Mouse (Mus musculus) frontal cortex, adult 2 months (tissue): ENCODE data around the gene Tram2. TPM values are rescaled to one million over a fixed set of nuclear protein-coding genes. Genes with fewer than 3 reads are reported as not detected.

Experiments
- DNase-seq, 2 experiments: peaks; one replicate each; pipeline ENCODE4 v3.0.0; 2022; ENCODE audit warnings: low spot score in 1 of 2; ENCODE audit errors: extremely low spot score in 1 of 2
- polyA plus RNA-seq: library from polyadenylated mRNA; depleted of rRNA; stranded (reverse); fragments of >200 nt; gene quantifications from 2 replicates; pipeline ENCODE4 v1.2.3, GENCODE M21; 2012

Gene Tram2
- polyA plus RNA-seq, 1 experiment, result 1.4 TPM

GRCm38 (mm10) chr1:21026534-21026933, 52.5 kb downstream of the Tram2 start:
- no peak for DNase-seq

GRCm38 (mm10) chr1:21025203-21025602, 53.8 kb downstream of the Tram2 start:
- no peak for DNase-seq

- no peak for DNase-seq
Measured at GRCm38 (mm10) chr1:21023101-21023500, 55.9 kb downstream of the Tram2 start.

GRCm38 (mm10) chr1:21014463-21014862, 64.6 kb downstream of the Tram2 start:
- peak in 1 of 2 experiments; percentile 36 for DNase-seq

GRCm38 (mm10) chr1:21010282-21010800, 68.7 kb downstream of the Tram2 start:
- DNase-seq, result no peak

- no peak for DNase-seq
Measured at GRCm38 (mm10) chr1:21008891-21009290, 70.1 kb downstream of the Tram2 start.

- DNase-seq, result no peak
Measured at GRCm38 (mm10) chr1:21007941-21008701, 70.9 kb downstream of the Tram2 start.

- no peak for DNase-seq
Measured at GRCm38 (mm10) chr1:21006775-21007174, 72.3 kb downstream of the Tram2 start.

GRCm38 (mm10) chr1:21004596-21004995, 74.4 kb downstream of the Tram2 start:
- no peak for DNase-seq

- DNase-seq, result no peak
Measured at GRCm38 (mm10) chr1:21002246-21003142, 76.5 kb downstream of the Tram2 start.

- no peak for DNase-seq
Measured at GRCm38 (mm10) chr1:20997881-20998389, 81.1 kb downstream of the Tram2 start.

GRCm38 (mm10) chr1:20997328-20997689, 81.7 kb downstream of the Tram2 start:
- no peak for DNase-seq

GRCm38 (mm10) chr1:20996603-20997327, 82.3 kb downstream of the Tram2 start:
- no peak for DNase-seq

GRCm38 (mm10) chr1:20995331-20995986, 83.6 kb downstream of the Tram2 start:
- DNase-seq, result no peak

GRCm38 (mm10) chr1:20994338-20994737, 84.7 kb downstream of the Tram2 start:
- DNase-seq, result no peak

- no peak for DNase-seq
Measured at GRCm38 (mm10) chr1:20993690-20994089, 85.3 kb downstream of the Tram2 start.

- no peak for DNase-seq
Measured at GRCm38 (mm10) chr1:20989461-20990083, 89.5 kb downstream of the Tram2 start.

GRCm38 (mm10) chr1:20986378-20987056, 92.5 kb downstream of the Tram2 start:
- no peak for DNase-seq

- DNase-seq, result no peak
Measured at GRCm38 (mm10) chr1:20984582-20984981, 94.4 kb downstream of the Tram2 start.
